Mouse (Mus musculus): ENCODE data around the gene Prss46. TPM values are rescaled to one million over a fixed set of nuclear protein-coding genes. Genes with fewer than 3 reads are reported as not detected.

Prss46 gene
- total and polyA plus RNA-seq, 2 experiments from 2014 or later, result not detected

- peaks cover 16% of the 10 kb centered on the region for H3K27me3 ChIP-seq (ENCODE audit: control insufficient read depth, insufficient read depth, low read length)
- TF ChIP-seq EP300 (IDR thresholded peaks at IDR 0.05; ENCODE audit: low read depth) (no peak), CTCF (IDR thresholded peaks at IDR 0.05; ENCODE audit: low read depth) (no peak)
- no peak overlapping the region for H3K4me2 ChIP-seq (ENCODE audit: low read depth, low read length)
- H3K4me3 ChIP-seq (ENCODE audit: low read depth, low read length), result no peak overlapping the region
- H3K9me3 ChIP-seq (replicated peaks; ENCODE audit: control insufficient read depth, low read length), result no peaks in the 10 kb centered on the region
- no peaks in the 10 kb centered on the region for H3K36me3 ChIP-seq (replicated peaks; ENCODE audit: control insufficient read depth, insufficient read depth, low read length)
- WGBS, result 86% methylated on average over 1 of the region's 1 CpGs
- peaks cover 34% of the 10 kb centered on the region for H3K4me1 ChIP-seq (ENCODE audit: control insufficient read depth, insufficient read depth)
- peak overlapping the region; percentile 69 for H3K27ac ChIP-seq (ENCODE audit: low read depth)
- ATAC-seq (ENCODE audit: insufficient read depth, low read depth) (no peak), DNase-seq (ENCODE audit: low spot score) (no peak)
- H3K9ac ChIP-seq (replicated peaks; ENCODE audit: low read depth, low read length), result no peak overlapping the region
These were observed 33.0 kb downstream of the Prss46 start for GRCm38 (mm10) chr9:110877353-110877752.

- TF ChIP-seq CTCF (IDR thresholded peaks at IDR 0.05; ENCODE audit: low read depth) (no peak), EP300 (IDR thresholded peaks at IDR 0.05; ENCODE audit: low read depth) (no peak)
- Histone ChIP-seq H3K9me3 (replicated peaks; ENCODE audit: control insufficient read depth, low read length) (no peaks in the 10 kb centered on the region), H3K27ac (ENCODE audit: low read depth) (peak overlapping the region; percentile 69), H3K36me3 (replicated peaks; ENCODE audit: control insufficient read depth, insufficient read depth, low read length) (no peaks in the 10 kb centered on the region), H3K4me3 (ENCODE audit: low read depth, low read length) (no peak overlapping the region), H3K27me3 (ENCODE audit: control insufficient read depth, insufficient read depth, low read length) (peaks cover 15% of the 10 kb centered on the region), H3K9ac (replicated peaks; ENCODE audit: low read depth, low read length) (no peak overlapping the region), H3K4me2 (ENCODE audit: low read depth, low read length) (0 out of 2 replicates have a peak overlapping the region, but pooled peaks have one; percentile 0), H3K4me1 (ENCODE audit: control insufficient read depth, insufficient read depth) (peaks cover 34% of the 10 kb centered on the region)
- DNase-seq (ENCODE audit: low spot score) (peak; percentile 86), ATAC-seq (ENCODE audit: insufficient read depth, low read depth) (peak; percentile 80)
- WGBS, result 40% methylated on average over 5 of the region's 5 CpGs
These were observed 33.6 kb downstream of the Prss46 start for GRCm38 (mm10) chr9:110877888-110878287.

GRCm38 (mm10) chr9:110879191-110879920 lies 35.0 kb downstream of the Prss46 start, which contains the start of gene Als2cl:
Gene Als2cl (plus strand): TSS chr9:110879870.
- 13% methylated on average over 12 of the region's 12 CpGs for WGBS
- peak within 1 kb of the TSS; percentile 80 for H3K27ac ChIP-seq (ENCODE audit: low read depth)
- H3K36me3 ChIP-seq (replicated peaks; ENCODE audit: control insufficient read depth, insufficient read depth, low read length), result peaks cover under 1% of the 10 kb centered on the region; the same call in 1 of the 2 replicates
- peak within 1 kb of the TSS; percentile 58 for H3K4me3 ChIP-seq (ENCODE audit: low read depth, low read length)
- peaks cover 24% of the 10 kb centered on the region for H3K4me1 ChIP-seq (ENCODE audit: control insufficient read depth, insufficient read depth)
- no peaks in the 10 kb centered on the region for H3K9me3 ChIP-seq (replicated peaks; ENCODE audit: control insufficient read depth, low read length)
- peak within 1 kb of the TSS; percentile 54 for H3K9ac ChIP-seq (replicated peaks; ENCODE audit: low read depth, low read length)
- peaks cover under 1% of the 10 kb centered on the region; the same call in 1 of the 2 replicates for H3K27me3 ChIP-seq (ENCODE audit: control insufficient read depth, insufficient read depth, low read length)
- DNase-seq (ENCODE audit: low spot score) (no peak), ATAC-seq (ENCODE audit: insufficient read depth, low read depth) (peak; percentile 25)
- TF ChIP-seq EP300 (IDR thresholded peaks at IDR 0.05; ENCODE audit: low read depth) (no peak), CTCF (IDR thresholded peaks at IDR 0.05; ENCODE audit: low read depth) (no peak)
- peak within 1 kb of the TSS; percentile 74 for H3K4me2 ChIP-seq (ENCODE audit: low read depth, low read length)

GRCm38 (mm10) chr9:110879998-110880561 lies 35.8 kb downstream of the Prss46 start, which contains the start of gene Tmie:
Gene Tmie (minus strand): TSS chr9:110880113.
- ATAC-seq (ENCODE audit: insufficient read depth, low read depth), result peak; percentile 76
- H3K36me3 ChIP-seq (replicated peaks; ENCODE audit: control insufficient read depth, insufficient read depth, low read length), result peaks cover 5% of the 10 kb centered on the region; the same call in 1 of the 2 replicates
- no peaks in the 10 kb centered on the region for H3K27me3 ChIP-seq (ENCODE audit: control insufficient read depth, insufficient read depth, low read length)
- H3K4me3 ChIP-seq (ENCODE audit: low read depth, low read length), result peak within 1 kb of the TSS; percentile 58
- H3K9ac ChIP-seq (replicated peaks; ENCODE audit: low read depth, low read length), result peak within 1 kb of the TSS; percentile 54
- H3K4me1 ChIP-seq (ENCODE audit: control insufficient read depth, insufficient read depth), result peaks cover 23% of the 10 kb centered on the region
- H3K4me2 ChIP-seq (ENCODE audit: low read depth, low read length), result peak within 1 kb of the TSS; percentile 74
- TF ChIP-seq EP300 (IDR thresholded peaks at IDR 0.05; ENCODE audit: low read depth) (no peak), CTCF (IDR thresholded peaks at IDR 0.05; ENCODE audit: low read depth) (no peak)
- WGBS, result under 1% methylated on average over 52 of the region's 57 CpGs
- peak within 1 kb of the TSS; percentile 80 for H3K27ac ChIP-seq (ENCODE audit: low read depth)
- DNase-seq (ENCODE audit: low spot score), result peak; percentile 71
- H3K9me3 ChIP-seq (replicated peaks; ENCODE audit: control insufficient read depth, low read length), result no peaks in the 10 kb centered on the region

DNA sequence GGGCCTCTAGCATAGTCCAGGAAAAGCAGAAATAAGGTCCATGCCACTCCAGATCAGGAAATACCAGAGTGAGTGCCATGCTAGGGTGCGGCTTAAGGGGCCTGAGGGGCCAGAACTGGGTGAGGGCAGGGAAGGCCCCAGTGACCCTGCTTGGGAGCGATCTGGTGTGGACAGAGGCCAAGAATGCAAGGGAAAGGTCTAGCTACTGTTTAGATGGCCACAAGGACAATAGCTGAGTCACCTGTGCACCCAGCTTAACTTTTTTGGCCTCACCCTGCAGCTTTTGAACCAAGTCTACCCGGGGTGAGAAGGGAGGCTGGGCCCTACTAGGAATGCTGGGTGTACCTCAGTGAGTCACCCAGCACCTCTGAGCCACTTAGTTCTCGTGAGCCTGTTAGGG lies 36.5 kb downstream of the Prss46 start:
- TF ChIP-seq CTCF (IDR thresholded peaks at IDR 0.05; ENCODE audit: low read depth) (no peak), EP300 (IDR thresholded peaks at IDR 0.05; ENCODE audit: low read depth) (no peak)
- Histone ChIP-seq H3K36me3 (replicated peaks; ENCODE audit: control insufficient read depth, insufficient read depth, low read length) (peaks cover 5% of the 10 kb centered on the region; the same call in 1 of the 2 replicates), H3K9ac (replicated peaks; ENCODE audit: low read depth, low read length) (0 out of 2 replicates have a peak overlapping the region, but pooled peaks have one; percentile 54), H3K4me2 (ENCODE audit: low read depth, low read length) (peak overlapping the region; percentile 74), H3K27ac (ENCODE audit: low read depth) (peak overlapping the region; percentile 80; the same call in 1 of the 2 replicates), H3K4me3 (ENCODE audit: low read depth, low read length) (peak overlapping the region; percentile 58), H3K4me1 (ENCODE audit: control insufficient read depth, insufficient read depth) (peaks cover 23% of the 10 kb centered on the region), H3K27me3 (ENCODE audit: control insufficient read depth, insufficient read depth, low read length) (no peaks in the 10 kb centered on the region), H3K9me3 (replicated peaks; ENCODE audit: control insufficient read depth, low read length) (no peaks in the 10 kb centered on the region)
- DNase-seq (ENCODE audit: low spot score) (no peak), ATAC-seq (ENCODE audit: insufficient read depth, low read depth) (no peak)
- WGBS, result 63% methylated on average over 4 of the region's 4 CpGs
